Mouse (Mus musculus): ENCODE measurements at regions not wholly inside any gene's neighbourhood (a gene's known extent, or its start where the extent isn't known, plus 50 kb on each side); places are given as distances from the start of the nearest gene placed in this dataset.

DNA sequence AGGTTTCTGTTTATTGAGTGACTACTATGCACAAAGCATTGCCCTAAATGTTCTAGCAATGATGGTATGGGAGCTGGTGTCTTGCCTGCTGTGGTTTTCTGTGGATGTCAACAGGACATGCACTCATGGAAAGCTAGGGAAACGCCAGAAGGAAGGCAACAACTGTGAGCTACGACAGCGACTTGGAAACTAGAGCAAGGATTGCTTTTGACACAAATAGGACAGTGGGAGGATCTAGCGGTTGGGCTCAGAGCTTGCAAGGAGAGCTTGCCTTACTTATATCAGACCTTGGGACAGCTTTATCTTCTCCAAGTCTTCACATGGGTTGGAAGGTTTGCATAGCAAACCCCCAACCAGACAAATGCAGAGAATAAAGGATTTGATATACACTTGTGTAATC, 66.6 kb upstream of the Eef1e1 start:
- TF ChIP-seq EP300 (IDR thresholded peaks at IDR 0.05; ENCODE audit: low read depth) (no peak), CTCF (IDR thresholded peaks at IDR 0.05; ENCODE audit: low read depth) (no peak)

Data from heart, postnatal 0 days (tissue).